Mouse (Mus musculus) liver, postnatal 0 days (tissue): ENCODE measurements at regions not wholly inside any gene's neighbourhood (a gene's known extent, or its start where the extent isn't known, plus 50 kb on each side); places are given as distances from the start of the nearest gene placed in this dataset.

ENCODE experiments used
- CTCF ChIP-seq: sonication (generic); IDR thresholded peaks from 2 replicates; pipeline ENCODE4 v1.5.1; 2016; ENCODE audit warnings: antibody characterized with exemption, low read depth
- EP300 ChIP-seq: IDR thresholded peaks from 2 replicates; pipeline ENCODE4 v1.6.1; 2016; ENCODE audit warnings: antibody characterized with exemption, low read depth, mild to moderate bottlenecking

DNA sequence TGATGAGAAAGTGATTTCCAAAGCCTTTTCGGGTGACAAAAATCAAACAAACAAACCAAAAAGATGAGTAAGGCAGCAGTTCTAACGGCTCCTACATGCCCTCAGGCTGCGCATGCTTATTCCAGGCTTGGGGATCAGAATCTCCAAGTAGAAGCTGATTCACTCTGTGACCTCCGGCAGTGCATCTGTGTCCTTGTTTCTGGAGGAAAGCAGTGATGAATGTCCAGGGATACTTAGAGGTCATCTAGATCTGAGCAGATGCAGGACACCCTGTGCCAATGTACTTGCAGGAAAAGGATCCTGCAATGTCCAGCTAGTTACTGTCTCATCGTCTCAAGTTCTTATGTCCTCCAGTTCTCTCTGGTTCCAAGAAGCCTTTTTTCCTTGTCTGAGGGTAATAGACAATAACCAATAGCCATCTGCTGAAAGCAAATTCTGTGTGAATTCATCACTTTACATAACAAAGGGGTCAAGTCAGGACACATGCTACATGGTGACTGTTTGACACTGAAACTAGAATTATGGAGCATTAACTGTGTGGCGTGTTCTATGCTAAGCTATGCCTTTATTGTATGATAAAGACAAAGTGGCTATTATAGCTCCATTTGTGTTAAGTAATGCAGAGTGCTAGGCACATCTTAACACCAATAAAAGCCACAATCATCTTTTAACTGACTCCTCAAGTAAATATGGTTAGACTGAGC lies 143.6 kb upstream of the Gm9747 start:
- TF ChIP-seq CTCF: no peak
- TF ChIP-seq EP300: no peak
